Mouse (Mus musculus) hindbrain, embryonic 13.5 days (tissue): ENCODE measurements around the gene Wdr41. TPM values are rescaled to one million over a fixed set of nuclear protein-coding genes. Genes with fewer than 3 reads are reported as not detected.
A peak's percentile ranks its signal among the peaks of the same experiment; 100 is the strongest.

Experiments used
- ATAC-seq: fragments of 200-750 bp; cut with Nextera tagmentation; 2 replicates; pipeline ENCODE4 v1.8.0; 2017; ENCODE audit warnings: moderate TSS enrichment; ENCODE audit not compliant: low FRiP score
- H3K27ac ChIP-seq: fragments of 300-500 bp; sonication (generic); 2 replicates; pipeline ENCODE4 v1.5.1; 2015; ENCODE audit warnings: inconsistent platforms, mild to moderate bottlenecking, moderate library complexity
- H3K27me3 ChIP-seq: fragments of 300-500 bp; sonication (generic); 2 replicates; pipeline ENCODE4 v1.6.1; 2015; ENCODE audit warnings: mild to moderate bottlenecking, inconsistent platforms
- H3K36me3 ChIP-seq: fragments of 300-500 bp; sonication (generic); 2 replicates; pipeline ENCODE4 v1.6.1; 2015; ENCODE audit warnings: mild to moderate bottlenecking, inconsistent platforms
- H3K4me1 ChIP-seq: fragments of 300-500 bp; sonication (generic); replicated peaks from 2 replicates; pipeline ENCODE4 v1.6.1; 2015; ENCODE audit warnings: inconsistent platforms
- H3K4me2 ChIP-seq: fragments of 300-500 bp; sonication (generic); 2 replicates; pipeline ENCODE4 v1.6.1; 2015; ENCODE audit warnings: inconsistent platforms, mild to moderate bottlenecking, moderate library complexity
- H3K4me3 ChIP-seq: fragments of 300-500 bp; sonication (generic); 2 replicates; pipeline ENCODE4 v1.5.1; 2015; ENCODE audit warnings: mild to moderate bottlenecking, inconsistent platforms
- H3K9ac ChIP-seq: fragments of 300-500 bp; sonication (generic); 2 replicates; pipeline ENCODE4 v1.6.1; 2015; ENCODE audit warnings: mild to moderate bottlenecking, inconsistent platforms
- H3K9me3 ChIP-seq: fragments of 300-500 bp; sonication (generic); 2 replicates; pipeline ENCODE4 v1.6.1; 2016; ENCODE audit warnings: inconsistent platforms
- WGBS: fragments of 180-500 bp; shearing (Covaris S2); methylation state at CpG from one replicate; pipeline ENCODE4 v1.1.7; 2015; 5-methylcytosine and 5-hydroxymethylcytosine counted together
- polyA plus RNA-seq: library from polyadenylated mRNA; unstranded; fragments of >200 nt; fragmentation: Nextera tagmentation; extraction: Ambion mirVana; gene quantifications from 2 replicates; pipeline ENCODE4 v1.2.1, GENCODE M21; 2015

Wdr41 gene
- polyA plus RNA-seq = 23.2 and 25.0 TPM in 2 replicates

- peak within 1 kb of the TSS; percentile 55 for H3K4me2 ChIP-seq
- no peaks in the 10 kb centered on the region for H3K27me3 ChIP-seq
- H3K9me3 ChIP-seq = no peaks in the 10 kb centered on the region
- H3K9ac ChIP-seq = peak within 1 kb of the TSS; percentile 91
- 2% methylated on average over 68 of the region's 68 CpGs for WGBS
- H3K4me1 ChIP-seq = peaks cover 10% of the 10 kb centered on the region
- peaks cover 10% of the 10 kb centered on the region for H3K36me3 ChIP-seq
- peak within 1 kb of the TSS; percentile 68 for H3K4me3 ChIP-seq
- peak within 1 kb of the TSS; percentile 97 for H3K27ac ChIP-seq
- peak; percentile 97 for ATAC-seq
Observed at GRCm38 (mm10) chr13:94976219-94977186, at the start of gene Wdr41. Wdr41 (plus strand) TSS chr13:94976344.

GRCm38 (mm10) chr13:94928086-94928485 lies 48.1 kb upstream of the Wdr41 start:
- Histone ChIP-seq H3K4me3 (no peak overlapping the region), H3K27me3 (peaks cover 31% of the 10 kb centered on the region), H3K9me3 (no peaks in the 10 kb centered on the region), H3K27ac (no peak overlapping the region), H3K9ac (no peak overlapping the region), H3K4me1 (no peaks in the 10 kb centered on the region), H3K4me2 (no peak overlapping the region), H3K36me3 (no peaks in the 10 kb centered on the region)
- ATAC-seq = no peak
- 77% methylated on average over 3 of the region's 3 CpGs for WGBS

GRCm38 (mm10) chr13:94938418-94938817 lies 37.7 kb upstream of the Wdr41 start:
- H3K36me3 ChIP-seq = no peaks in the 10 kb centered on the region
- no peaks in the 10 kb centered on the region for H3K9me3 ChIP-seq
- no peaks in the 10 kb centered on the region for H3K4me1 ChIP-seq
- no peak overlapping the region for H3K9ac ChIP-seq
- H3K4me3 ChIP-seq = no peak overlapping the region
- 51% methylated on average over 5 of the region's 5 CpGs for WGBS
- H3K27ac ChIP-seq = no peak overlapping the region
- no peak overlapping the region for H3K4me2 ChIP-seq
- peaks cover 33% of the 10 kb centered on the region for H3K27me3 ChIP-seq
- ATAC-seq = no peak

- ATAC-seq = no peak
Observed at GRCm38 (mm10) chr13:94940104-94940503, 36.0 kb upstream of the Wdr41 start.

GRCm38 (mm10) chr13:94941230-94941629 lies 34.9 kb upstream of the Wdr41 start:
- WGBS = 17% methylated on average over 4 of the region's 4 CpGs
- Histone ChIP-seq H3K4me1 (no peaks in the 10 kb centered on the region), H3K9me3 (no peaks in the 10 kb centered on the region), H3K4me3 (no peak overlapping the region), H3K36me3 (no peaks in the 10 kb centered on the region), H3K4me2 (no peak overlapping the region), H3K27ac (no peak overlapping the region), H3K27me3 (peaks cover 38% of the 10 kb centered on the region), H3K9ac (no peak overlapping the region)
- no peak for ATAC-seq

More at GRCm38 (mm10) chr13:94940104-94940503, 36.0 kb upstream of the Wdr41 start:
- Histone ChIP-seq H3K9ac (no peak overlapping the region), H3K4me2 (no peak overlapping the region), H3K9me3 (no peaks in the 10 kb centered on the region), H3K27me3 (peaks cover 40% of the 10 kb centered on the region), H3K36me3 (no peaks in the 10 kb centered on the region), H3K4me1 (no peaks in the 10 kb centered on the region), H3K4me3 (no peak overlapping the region), H3K27ac (no peak overlapping the region)
- 63% methylated on average over 5 of the region's 5 CpGs for WGBS

GRCm38 (mm10) chr13:94955941-94956340 lies 20.2 kb upstream of the Wdr41 start:
- Histone ChIP-seq H3K27me3 (no peaks in the 10 kb centered on the region), H3K27ac (no peak overlapping the region), H3K4me3 (no peak overlapping the region), H3K9ac (no peak overlapping the region), H3K4me1 (no peaks in the 10 kb centered on the region), H3K36me3 (no peaks in the 10 kb centered on the region), H3K4me2 (no peak overlapping the region), H3K9me3 (no peaks in the 10 kb centered on the region)
- WGBS = 79% methylated on average over 6 of the region's 6 CpGs
- no peak for ATAC-seq

GRCm38 (mm10) chr13:94957965-94958364 lies 18.2 kb upstream of the Wdr41 start:
- Histone ChIP-seq H3K27ac (no peak overlapping the region), H3K9ac (no peak overlapping the region), H3K4me3 (no peak overlapping the region), H3K27me3 (no peaks in the 10 kb centered on the region), H3K9me3 (no peaks in the 10 kb centered on the region), H3K36me3 (no peaks in the 10 kb centered on the region), H3K4me1 (no peaks in the 10 kb centered on the region), H3K4me2 (no peak overlapping the region)
- 74% methylated on average over 1 of the region's 1 CpGs for WGBS
- ATAC-seq = no peak

- Histone ChIP-seq H3K27me3 (no peaks in the 10 kb centered on the region), H3K4me2 (no peak overlapping the region), H3K4me3 (no peak overlapping the region), H3K4me1 (no peaks in the 10 kb centered on the region), H3K9ac (no peak overlapping the region), H3K27ac (no peak overlapping the region), H3K9me3 (no peaks in the 10 kb centered on the region), H3K36me3 (no peaks in the 10 kb centered on the region)
- 81% methylated on average over 9 of the region's 9 CpGs for WGBS
- no peak for ATAC-seq
Observed at GRCm38 (mm10) chr13:94969992-94970553, 6.1 kb upstream of the Wdr41 start.

- Histone ChIP-seq H3K36me3 (0 out of 2 replicates have a peak, but pooled peaks cover 3% of the 10 kb centered on the region), H3K4me3 (peak overlapping the region; percentile 68), H3K27ac (peak overlapping the region; percentile 97), H3K9ac (peak overlapping the region; percentile 91), H3K27me3 (no peaks in the 10 kb centered on the region), H3K9me3 (no peaks in the 10 kb centered on the region), H3K4me1 (peaks cover 10% of the 10 kb centered on the region), H3K4me2 (peak overlapping the region; percentile 55)
- 28% methylated on average over 9 of the region's 9 CpGs for WGBS
- ATAC-seq = no peak
Observed at GRCm38 (mm10) chr13:94975828-94976218, 321 bp upstream of the Wdr41 start.

GRCm38 (mm10) chr13:94979081-94979480 lies 2.9 kb downstream of the Wdr41 start:
- no peak overlapping the region for H3K4me3 ChIP-seq
- no peak overlapping the region for H3K4me2 ChIP-seq
- H3K9ac ChIP-seq = no peak overlapping the region
- H3K36me3 ChIP-seq = peaks cover 22% of the 10 kb centered on the region
- H3K27me3 ChIP-seq = no peaks in the 10 kb centered on the region
- H3K9me3 ChIP-seq = no peaks in the 10 kb centered on the region
- no peak for ATAC-seq
- WGBS = 58% methylated on average over 7 of the region's 7 CpGs
- peaks cover 10% of the 10 kb centered on the region for H3K4me1 ChIP-seq
- H3K27ac ChIP-seq = no peak overlapping the region

GRCm38 (mm10) chr13:94990516-94990915 lies 14.4 kb downstream of the Wdr41 start:
- Histone ChIP-seq H3K27me3 (no peaks in the 10 kb centered on the region), H3K36me3 (0 out of 2 replicates have a peak, but pooled peaks cover 11% of the 10 kb centered on the region), H3K9ac (no peak overlapping the region), H3K27ac (no peak overlapping the region), H3K9me3 (no peaks in the 10 kb centered on the region), H3K4me1 (no peaks in the 10 kb centered on the region), H3K4me2 (no peak overlapping the region), H3K4me3 (no peak overlapping the region)
- no peak for ATAC-seq
- 76% methylated on average over 5 of the region's 5 CpGs for WGBS

GRCm38 (mm10) chr13:95007281-95007680 lies 31.1 kb downstream of the Wdr41 start:
- Histone ChIP-seq H3K27me3 (no peaks in the 10 kb centered on the region), H3K36me3 (peaks cover 19% of the 10 kb centered on the region), H3K9ac (no peak overlapping the region), H3K4me2 (no peak overlapping the region), H3K9me3 (no peaks in the 10 kb centered on the region), H3K27ac (no peak overlapping the region), H3K4me1 (no peaks in the 10 kb centered on the region), H3K4me3 (no peak overlapping the region)
- ATAC-seq = no peak
- WGBS = 89% methylated on average over 8 of the region's 8 CpGs
